Mouse (Mus musculus) T-cell, adult 2 months (primary cell): ENCODE results near the gene Efcab2.
"Not testable (repeated sequence)": the region's sequence is repeated elsewhere in the genome, so short reads cannot be mapped to it uniquely, and the experiment has no call there.

Source experiments
- DNase-seq: peaks from one replicate; pipeline ENCODE4 v3.0.0; 2022; ENCODE audit warnings: low spot score

Efcab2 gene

DNA sequence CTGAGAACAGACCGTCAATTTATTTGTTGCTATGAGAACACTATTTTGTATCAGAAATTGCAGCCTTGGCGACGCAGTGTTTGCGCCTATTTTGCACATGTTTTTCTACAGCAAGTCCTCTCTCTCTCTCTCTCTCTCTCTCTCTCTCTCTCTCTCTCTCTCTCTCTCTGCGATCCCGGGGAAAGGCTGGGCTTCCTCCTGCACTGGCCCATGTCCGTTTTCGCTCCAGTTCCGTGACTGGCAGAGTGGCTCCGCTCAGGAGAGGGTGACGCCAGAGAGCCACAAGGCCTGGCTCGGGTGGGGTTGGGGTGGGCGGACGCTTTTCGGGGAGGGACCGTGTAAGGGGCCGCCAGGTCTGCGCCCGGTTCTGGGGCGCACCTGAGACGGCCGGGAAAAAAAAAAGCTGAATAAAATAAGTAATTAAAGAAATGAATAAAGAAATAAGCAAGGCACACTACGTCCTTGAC lies 407 bp upstream of the Efcab2 start:
- peak; percentile 69 for DNase-seq

DNA sequence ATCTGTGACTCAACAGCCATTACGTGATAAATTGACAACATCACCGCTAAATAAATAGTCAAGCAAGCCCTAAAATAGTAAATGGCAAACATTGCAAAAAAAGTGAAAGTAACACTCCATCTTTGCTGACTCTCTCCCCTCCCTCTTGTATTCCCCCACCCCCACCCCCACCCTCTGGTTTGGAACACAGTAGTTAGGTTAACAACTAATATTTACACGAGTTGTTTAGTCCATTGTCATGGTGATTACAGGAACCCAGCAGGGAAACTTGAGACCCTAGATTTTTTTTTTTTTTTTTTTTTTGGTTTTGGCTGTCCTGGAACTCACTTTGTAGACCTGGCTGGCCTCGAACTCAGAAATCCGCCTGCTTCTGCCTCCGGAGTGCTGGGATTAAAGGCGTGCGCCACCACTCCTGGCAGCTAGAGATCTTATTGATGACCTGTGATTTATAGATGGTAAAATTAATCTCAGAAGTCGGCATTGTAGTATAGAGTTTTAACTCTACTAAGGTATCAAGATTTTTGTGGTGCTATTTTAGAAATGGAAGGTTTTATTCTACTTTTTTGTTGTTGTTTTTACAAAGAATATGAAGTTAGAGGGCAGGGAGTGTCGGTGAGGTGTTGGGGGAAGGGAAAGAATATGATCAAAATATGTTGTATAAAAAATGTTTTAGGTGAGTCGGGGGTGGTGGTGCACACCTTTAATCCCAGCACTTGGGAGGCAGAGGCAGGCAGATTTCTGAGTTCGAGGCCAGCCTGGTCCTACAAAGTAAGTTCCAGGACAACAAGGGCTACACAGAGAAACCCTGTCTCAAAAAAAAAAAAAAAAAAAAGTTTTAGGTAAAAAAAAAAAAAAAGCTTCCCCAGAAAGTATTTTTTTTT lies 1.1 kb downstream of the Efcab2 start:
- no peak for DNase-seq

DNA sequence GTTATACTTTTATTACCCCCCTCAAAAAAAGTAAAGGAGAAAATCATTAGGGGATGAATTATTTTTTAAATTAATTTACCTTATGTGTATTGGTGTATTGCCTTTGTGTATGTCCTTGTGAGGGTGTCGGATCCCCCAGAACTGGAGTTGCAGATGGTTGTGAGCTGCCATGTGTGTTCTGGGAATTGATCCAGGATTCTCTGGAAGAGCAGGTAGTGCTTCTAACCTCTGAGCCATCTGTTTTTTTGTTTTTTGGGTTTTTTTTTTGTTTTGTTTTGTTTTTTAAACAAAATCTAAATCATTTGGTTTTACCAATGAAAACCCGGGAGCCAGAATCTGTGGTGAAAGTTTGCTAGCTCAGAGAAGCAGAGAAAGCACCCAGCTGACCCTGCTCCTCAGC lies 1.8 kb downstream of the Efcab2 start:
- no peak for DNase-seq

DNA sequence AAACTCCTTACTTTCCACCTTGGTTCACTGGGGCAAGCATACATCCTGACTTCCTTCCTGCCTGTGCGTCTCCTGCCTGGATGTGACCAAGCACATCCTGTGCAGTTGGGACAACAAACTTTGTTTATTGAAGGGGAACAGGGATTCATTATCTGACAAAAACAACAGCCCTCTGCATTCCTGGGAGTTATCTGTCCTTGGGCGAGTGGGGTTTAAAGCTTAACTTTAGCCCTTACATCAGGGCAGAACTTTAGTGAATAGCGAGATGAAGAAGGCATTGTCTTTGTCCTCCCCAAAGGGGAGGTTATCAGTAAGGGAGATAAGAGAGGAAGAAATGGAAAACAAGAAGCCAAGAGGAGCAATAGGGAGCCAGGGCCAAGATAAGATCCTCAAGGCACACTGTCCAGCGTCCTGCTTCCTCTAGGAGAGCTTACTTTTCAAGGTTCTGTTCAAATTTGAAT lies 3.0 kb downstream of the Efcab2 start:
- DNase-seq = no peak

DNA sequence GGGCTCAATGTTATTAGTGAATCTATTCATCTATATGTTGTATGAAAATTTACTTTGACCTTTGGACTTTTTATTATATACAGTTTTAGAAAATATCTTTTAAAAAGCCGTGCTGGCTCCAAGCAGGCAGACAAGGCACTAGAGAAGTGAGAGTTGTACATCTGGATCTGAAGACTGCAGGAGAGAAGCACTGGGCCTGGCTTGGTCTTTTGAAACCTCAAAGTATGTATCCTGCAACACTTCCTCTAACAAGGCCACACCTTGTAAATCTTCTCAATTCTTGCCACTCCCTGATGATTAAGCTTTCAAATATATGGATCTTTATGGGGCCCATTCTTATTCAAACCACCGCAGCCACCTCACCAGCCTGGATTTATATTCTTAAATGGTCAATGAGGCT lies 7.5 kb downstream of the Efcab2 start:
- not testable (repeated sequence) for DNase-seq

DNA sequence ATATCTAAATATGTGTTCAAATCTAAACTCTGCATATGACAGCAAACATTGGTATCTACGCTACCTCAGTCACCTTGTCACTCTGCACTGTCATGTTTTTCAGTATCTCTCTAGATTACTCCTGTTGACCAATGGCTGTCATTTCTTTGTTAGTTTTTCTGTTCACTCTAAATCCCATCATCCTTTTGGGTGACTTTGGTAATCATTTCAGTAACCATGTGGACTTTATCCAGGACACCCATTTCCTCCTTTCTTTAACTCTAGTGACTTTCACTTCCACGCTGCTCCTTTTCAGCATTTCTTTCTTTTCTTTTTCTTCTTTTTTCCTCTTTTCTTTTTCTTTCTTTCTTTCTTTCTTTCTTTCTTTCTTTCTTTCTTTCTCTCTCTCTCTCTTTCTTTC lies 13.7 kb downstream of the Efcab2 start:
- DNase-seq = no peak

DNA sequence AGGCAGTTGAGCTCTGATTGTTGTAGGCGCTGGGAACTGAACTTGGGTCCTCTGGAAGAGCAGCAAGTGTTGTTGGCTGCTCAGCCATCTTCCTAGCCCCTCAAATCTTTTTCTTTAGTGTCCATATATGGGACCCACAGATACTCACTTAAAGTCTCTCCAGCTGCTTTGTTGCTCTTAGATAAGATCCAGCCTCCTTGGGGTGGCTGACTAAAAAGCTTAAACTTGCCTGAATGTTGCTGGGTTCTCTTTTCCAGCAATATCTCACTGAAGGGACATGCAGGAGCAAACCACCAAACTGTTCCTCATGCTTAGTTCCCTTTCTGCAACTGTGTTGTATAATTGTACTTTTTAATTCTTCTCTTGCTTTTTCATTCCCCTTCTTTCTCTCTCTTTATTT lies 17.8 kb downstream of the Efcab2 start:
- no peak for DNase-seq

DNA sequence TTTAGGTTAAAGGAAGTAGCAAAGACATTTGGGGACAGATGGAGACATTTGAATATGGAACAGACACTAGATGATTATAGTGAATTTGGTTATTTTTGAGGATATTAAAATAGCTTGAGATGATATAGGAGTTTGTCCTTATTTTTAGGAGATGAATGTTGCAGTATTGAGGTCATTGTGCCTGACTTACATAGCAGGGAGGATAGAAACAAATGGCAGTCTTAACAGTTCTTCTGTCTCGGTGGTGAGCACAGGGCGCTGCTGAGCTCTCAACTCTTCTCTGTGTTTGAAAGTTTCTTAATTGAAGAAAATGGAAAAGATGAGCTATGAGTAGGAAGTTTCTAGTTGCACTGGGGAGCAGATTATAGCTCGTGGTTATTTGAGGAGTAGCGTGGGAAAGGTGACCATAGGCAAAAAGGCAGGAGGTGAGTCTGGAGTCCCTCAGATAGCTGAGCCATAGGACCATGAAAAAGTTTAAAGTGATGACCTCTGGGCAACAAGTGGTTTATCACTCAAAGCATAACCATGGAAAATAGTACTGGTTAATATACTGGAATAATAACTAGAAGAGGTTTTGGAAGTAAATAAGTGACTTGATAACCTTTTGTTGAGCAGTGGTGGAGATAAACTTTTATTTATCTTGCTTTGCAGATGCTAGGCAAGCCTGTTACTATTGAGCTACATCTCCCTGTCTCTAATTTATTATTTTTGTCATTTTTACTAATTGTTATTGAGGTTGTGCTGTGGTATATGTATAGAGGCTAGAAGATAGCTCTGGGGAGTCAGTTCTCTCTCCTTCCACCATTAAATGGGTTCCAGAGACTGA lies 25.9 kb downstream of the Efcab2 start:
- DNase-seq = no peak

DNA sequence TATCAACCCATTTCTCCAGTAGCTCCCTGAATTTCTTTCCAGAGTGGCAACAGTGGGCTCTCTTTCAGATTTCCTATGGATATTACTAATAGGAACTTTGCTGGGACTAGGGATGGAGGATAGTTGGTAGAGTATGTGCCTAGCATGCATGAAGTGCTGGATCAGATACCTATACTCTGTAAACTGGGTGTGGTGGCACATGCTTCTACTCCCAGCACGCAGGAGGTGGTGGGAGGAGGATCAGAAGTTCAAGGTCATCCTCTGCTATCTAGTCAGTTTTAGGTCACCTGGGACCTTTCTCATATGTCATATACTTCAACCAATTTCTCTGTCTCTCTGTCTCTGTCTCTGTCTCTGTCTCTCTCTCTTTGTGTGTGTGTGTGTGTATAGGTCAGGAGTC lies 27.7 kb downstream of the Efcab2 start:
- no peak for DNase-seq

DNA sequence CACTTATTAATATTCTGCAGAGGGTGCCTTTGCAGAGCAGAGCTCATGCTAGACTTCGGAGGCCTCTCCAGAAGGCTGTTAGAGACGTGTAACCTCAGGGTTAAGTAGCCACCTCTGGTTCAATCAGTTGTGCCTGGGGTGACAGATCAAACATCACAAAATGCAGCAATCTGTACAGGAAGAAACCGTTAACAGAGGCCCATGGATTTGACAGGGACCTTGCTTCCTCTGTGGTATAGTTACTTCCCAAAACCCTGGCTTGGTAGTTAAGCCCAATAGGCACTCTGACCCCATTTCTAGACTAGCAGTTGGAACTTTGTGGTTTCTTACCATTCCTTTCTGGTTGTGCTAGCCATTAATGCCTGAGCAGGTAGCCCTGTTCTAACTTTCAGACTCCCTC lies 38.5 kb downstream of the Efcab2 start:
- no peak for DNase-seq

DNA sequence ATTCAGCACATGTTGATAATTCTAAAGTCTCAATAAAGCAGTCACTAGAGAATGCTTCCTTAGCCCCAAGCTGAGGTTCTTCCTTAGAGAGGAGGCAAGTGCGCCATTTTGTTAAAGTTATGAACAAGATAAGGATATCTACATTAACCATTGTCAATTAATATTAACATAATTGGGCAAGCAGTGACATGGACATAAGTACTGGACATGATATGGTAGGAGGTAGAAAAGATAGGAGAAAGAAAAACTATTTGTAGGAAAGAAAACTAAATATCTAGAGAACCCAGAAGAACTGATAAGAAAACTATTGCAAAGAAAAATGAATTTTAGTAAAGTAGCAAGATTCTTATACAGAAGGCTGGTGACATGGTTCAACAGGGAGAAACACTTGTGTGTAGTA lies 41.2 kb downstream of the Efcab2 start:
- DNase-seq = no peak

DNA sequence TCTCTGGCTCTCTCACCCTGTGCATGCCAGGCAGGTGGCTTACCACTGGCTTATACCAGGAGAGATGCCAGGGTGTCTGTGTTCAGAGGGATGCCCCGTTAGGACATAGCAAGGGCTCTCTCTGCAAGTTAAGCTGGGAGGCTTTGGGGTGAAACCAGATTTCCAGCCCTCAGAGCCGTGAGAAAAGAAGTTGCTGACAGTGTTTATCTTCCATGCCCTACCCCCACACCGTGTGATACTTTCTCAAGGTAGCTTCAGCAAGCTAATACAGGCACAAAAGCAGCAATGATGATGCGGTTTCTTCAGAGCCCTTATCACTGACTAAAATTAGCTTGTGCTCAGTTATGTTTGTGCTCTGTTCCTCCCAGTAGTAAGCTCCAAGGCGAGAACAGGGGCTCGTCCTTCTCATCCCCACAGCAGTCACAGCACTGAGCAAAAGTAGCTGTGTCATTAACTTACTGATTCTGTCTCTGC lies 42.4 kb downstream of the Efcab2 start:
- no peak for DNase-seq

DNA sequence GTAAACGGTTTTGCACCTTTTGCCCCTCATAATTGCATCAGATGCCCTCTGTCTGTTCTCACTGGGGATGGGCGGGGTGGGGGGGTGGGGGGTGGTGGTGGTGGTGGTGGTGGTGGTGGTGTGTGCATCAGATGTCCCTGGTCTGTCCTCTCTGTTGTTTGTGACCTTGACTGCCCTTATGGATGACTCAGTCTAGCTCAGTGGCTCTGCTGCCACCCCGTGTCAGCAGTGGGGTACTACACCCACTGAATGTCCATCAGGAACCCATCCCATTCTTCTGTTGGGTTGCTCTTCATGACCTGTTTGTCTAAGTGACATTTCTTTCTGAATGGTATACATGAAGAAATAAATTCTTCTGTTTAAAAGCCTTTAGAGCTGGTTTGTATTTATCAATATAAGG lies 43.3 kb downstream of the Efcab2 start:
- DNase-seq = peak; percentile 67

DNA sequence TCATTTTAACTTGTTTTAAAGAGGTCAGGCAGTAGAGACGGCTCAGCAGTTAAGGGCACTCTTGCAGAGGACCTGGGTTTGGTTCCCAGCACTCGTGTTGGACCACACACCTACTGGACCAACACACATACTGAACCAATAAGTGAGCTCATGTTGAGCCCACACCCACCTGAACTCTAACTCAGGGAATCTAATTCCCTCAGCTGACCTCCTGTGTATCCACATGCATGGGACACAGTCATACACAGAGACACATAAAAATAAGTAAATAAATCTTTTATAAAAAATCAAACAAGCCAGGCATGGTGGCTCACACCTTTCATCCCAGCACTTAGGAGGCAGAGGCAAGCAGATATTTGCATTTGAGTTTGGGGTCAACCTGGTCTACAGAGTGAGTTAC lies 44.0 kb downstream of the Efcab2 start:
- no peak for DNase-seq

DNA sequence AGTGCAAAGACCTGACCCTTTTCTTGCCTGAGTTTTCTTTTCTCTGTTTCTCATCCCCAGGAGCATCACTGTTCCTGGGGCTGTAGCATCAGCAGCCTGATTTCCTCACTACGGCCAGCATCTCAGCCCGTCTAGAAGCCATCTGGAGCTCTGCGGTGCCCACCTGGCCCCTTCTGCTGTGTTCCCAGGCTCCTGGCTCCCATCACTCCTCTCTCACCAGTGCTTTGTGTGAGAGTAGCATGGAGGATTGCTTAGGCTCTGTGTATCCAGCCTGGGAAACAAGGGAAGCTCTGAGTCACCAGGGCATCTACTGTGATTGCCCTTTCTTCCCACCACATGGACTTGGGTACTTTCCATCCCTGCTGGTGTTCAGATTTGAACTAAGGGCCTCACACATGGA lies 48.2 kb downstream of the Efcab2 start:
- no peak for DNase-seq

DNA sequence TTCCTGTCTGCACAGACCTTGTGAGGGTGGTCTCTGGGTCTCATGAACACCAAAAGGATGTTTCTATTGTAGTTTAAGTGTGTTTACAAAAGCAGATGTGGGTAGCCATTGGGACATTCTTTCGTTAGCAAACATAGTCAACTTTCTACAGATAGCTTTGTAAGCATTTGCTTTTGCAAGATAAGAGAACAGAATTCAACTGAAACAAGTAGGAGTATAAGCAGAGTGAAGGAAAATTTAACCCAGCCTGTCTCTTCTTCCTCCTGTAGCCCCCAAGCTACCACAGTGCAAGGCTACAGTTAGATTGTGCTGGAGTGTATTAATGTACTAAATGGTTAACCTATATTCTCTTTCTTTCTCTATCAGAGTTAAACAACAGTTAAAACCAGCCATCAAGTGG lies 49.2 kb downstream of the Efcab2 start:
- no peak for DNase-seq

DNA sequence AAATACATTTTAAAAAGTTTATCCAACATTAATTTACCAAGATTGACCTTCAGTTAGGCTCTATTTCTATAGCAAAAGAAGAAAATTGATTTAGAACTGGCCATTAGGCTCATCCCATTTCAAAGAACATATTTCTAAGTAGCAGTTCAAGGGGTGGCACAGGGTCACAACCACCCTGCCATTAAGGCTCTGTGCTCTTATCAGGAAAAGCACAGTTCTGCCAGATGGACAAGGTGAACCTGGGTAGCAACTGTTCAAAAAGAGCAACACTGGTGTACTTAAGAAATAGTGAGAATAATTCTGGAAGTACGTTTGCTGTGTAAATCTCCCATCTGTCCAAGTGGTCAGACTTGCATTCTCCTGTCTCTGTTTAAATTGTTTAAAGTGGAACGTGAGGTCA lies 52.1 kb downstream of the Efcab2 start:
- DNase-seq = no peak

DNA sequence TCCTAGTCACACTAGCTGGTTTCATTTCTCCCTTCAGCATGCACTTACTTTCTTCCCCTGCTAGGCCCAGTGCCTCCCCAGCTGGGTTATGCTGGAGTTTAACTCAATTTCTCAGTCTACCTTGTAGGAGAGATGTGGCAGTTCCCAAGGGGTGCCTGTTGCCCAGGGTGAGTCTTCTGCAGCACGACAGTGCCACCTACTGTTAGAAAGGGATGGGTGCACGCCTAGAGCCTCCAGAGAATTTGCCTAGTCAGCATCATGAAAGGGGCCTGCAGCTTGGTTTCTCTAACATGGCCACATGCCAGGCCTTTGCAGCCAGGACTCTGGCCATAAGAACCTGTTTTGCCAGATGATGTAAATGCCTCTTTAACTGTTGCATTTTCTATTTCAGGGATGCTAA lies 57.8 kb downstream of the Efcab2 start:
- peak; percentile 75 for DNase-seq

DNA sequence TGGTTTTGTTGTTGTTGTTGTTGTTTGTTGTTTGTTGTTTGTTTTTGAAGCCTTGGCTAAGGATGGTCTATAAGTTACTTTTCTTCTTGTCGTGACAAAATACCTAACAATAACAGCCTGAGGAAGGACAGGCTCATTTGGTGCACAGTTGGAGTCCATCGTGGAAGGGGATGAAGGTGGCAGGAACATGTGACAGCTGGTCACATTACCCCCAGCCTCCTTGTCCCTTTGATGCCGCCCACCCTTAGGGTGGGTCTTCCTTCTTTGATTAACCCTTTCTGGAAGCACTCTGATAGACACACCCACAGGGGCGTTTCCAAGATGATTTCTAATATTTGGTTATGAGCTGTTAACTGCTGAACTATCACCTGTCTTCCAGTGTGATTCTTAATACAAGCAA lies 58.3 kb downstream of the Efcab2 start:
- no peak for DNase-seq

DNA sequence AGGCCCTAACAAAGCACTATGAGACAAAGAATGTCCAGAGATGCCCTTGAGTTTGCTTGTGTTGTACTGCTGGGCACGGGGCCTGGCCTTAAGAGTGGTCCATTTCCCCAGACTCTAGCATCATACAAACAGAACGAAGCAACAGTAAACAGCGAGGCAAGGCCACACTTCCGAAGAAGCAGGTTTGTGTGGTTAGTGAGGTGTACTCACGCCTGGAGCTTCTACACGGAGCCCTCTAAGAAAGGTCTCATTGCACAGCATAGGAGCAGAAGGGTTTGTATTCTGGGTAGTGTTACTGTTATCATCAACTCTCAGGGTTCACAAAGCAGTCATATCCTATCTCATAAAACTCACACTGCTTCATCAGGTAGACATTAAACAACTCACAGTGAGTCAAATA lies 61.7 kb downstream of the Efcab2 start:
- DNase-seq = no peak

DNA sequence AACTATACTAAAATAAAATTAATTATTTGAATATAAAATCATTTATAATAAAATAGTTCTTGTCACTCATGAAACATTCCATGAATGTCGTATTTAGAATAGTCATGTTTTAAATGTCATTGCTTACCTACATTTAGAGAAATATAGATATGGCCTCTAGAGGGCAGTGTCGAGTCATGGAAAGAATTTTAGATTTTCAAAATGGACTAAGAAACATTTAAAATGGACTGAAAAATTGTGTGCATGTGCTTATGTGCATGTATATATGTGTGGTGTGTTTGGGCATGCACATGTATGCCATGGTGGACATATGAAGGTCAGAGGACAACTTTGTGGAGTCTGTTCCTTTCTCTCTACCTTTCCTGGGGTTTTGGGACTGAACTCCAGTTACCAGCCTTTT lies 62.4 kb downstream of the Efcab2 start:
- peak; percentile 3 for DNase-seq

DNA sequence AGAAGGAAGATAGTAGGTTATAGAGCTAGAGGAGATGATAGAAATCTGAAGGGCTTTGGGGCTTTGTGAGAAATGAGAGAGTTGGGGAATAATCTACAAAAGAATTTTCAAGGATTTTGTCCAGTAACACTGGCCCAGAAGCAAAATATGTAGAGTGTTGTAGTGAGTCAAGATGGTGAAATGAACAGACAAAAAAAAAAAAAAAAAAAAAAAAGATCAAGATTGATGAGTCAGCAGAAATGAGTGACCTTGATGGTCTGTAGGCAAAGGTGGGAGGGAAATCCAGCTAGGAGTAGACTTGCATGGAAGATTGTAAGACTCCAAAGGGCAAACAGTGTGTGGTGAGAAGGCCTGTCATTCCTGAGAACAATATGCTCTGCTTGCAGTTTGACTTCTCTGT lies 78.0 kb downstream of the Efcab2 start:
- no peak for DNase-seq
